Mouse (Mus musculus) midbrain, embryonic 15.5 days (tissue): Measurements from ENCODE around the gene Il2rb. TPM values are rescaled to one million over a fixed set of nuclear protein-coding genes. Genes with fewer than 3 reads are reported as not detected.

Experiments
- ATAC-seq: fragments of 200-750 bp; cut with Nextera tagmentation; replicated peaks from 2 replicates; pipeline ENCODE4 v1.8.0; 2017; ENCODE audit warnings: moderate TSS enrichment
- H3K27ac ChIP-seq: fragments of 300-500 bp; sonication (generic); 2 replicates; pipeline ENCODE4 v1.5.1; 2015; ENCODE audit warnings: mild to moderate bottlenecking, inconsistent platforms
- H3K27me3 ChIP-seq: fragments of 300-500 bp; sonication (generic); replicated peaks from 2 replicates; pipeline ENCODE4 v1.6.1; 2015; ENCODE audit warnings: inconsistent platforms
- H3K36me3 ChIP-seq: fragments of 300-500 bp; sonication (generic); replicated peaks from 2 replicates; pipeline ENCODE4 v1.6.1; 2015; ENCODE audit warnings: inconsistent platforms
- H3K4me1 ChIP-seq: fragments of 300-500 bp; sonication (generic); 2 replicates; pipeline ENCODE4 v1.6.1; 2015; ENCODE audit warnings: inconsistent platforms
- H3K4me2 ChIP-seq: fragments of 300-500 bp; sonication (generic); 2 replicates; pipeline ENCODE4 v1.6.1; 2015; ENCODE audit warnings: inconsistent platforms, mild to moderate bottlenecking, moderate library complexity
- H3K4me3 ChIP-seq: fragments of 300-500 bp; sonication (generic); 2 replicates; pipeline ENCODE4 v1.5.1; 2015; ENCODE audit warnings: mild to moderate bottlenecking, inconsistent platforms
- H3K9ac ChIP-seq: fragments of 300-500 bp; sonication (generic); 2 replicates; pipeline ENCODE4 v1.6.1; 2015; ENCODE audit warnings: mild to moderate bottlenecking, inconsistent platforms
- H3K9me3 ChIP-seq: fragments of 300-500 bp; sonication (generic); 2 replicates; pipeline ENCODE4 v1.6.1; 2016; ENCODE audit warnings: inconsistent platforms
- WGBS: fragments of 180-500 bp; shearing (Covaris S2); methylation state at CpG from one replicate; pipeline ENCODE4 v1.1.7; 2015; ENCODE audit warnings: mixed read lengths; 5-methylcytosine and 5-hydroxymethylcytosine counted together
- polyA plus RNA-seq: library from polyadenylated mRNA; unstranded; fragments of >200 nt; fragmentation: Nextera tagmentation; extraction: Ambion mirVana; gene quantifications from 2 replicates; pipeline ENCODE4 v1.2.1, GENCODE M21; 2015

The Il2rb gene
- polyA plus RNA-seq, 1 experiment from 2014 or later: 0.05 TPM

- H3K4me1 ChIP-seq: no peaks in the 10 kb centered on the region
- no peaks in the 10 kb centered on the region for H3K27me3 ChIP-seq
- no peak overlapping the region for H3K9ac ChIP-seq
- no peak overlapping the region for H3K4me3 ChIP-seq
- H3K4me2 ChIP-seq: no peak overlapping the region
- H3K27ac ChIP-seq: no peak overlapping the region
- no peak for ATAC-seq
- no peaks in the 10 kb centered on the region for H3K36me3 ChIP-seq
- WGBS: 89% methylated on average over 3 of the region's 3 CpGs
- no peaks in the 10 kb centered on the region for H3K9me3 ChIP-seq
Measured at GRCm38 (mm10) chr15:78491301-78491700, 3.8 kb downstream of the Il2rb start.

- no peaks in the 10 kb centered on the region for H3K36me3 ChIP-seq
- no peak for ATAC-seq
- H3K4me3 ChIP-seq: no peak overlapping the region
- H3K4me2 ChIP-seq: no peak overlapping the region
- H3K27me3 ChIP-seq: no peaks in the 10 kb centered on the region
- 83% methylated on average over 8 of the region's 8 CpGs for WGBS
- H3K9ac ChIP-seq: no peak overlapping the region
- no peak overlapping the region for H3K27ac ChIP-seq
- H3K9me3 ChIP-seq: no peaks in the 10 kb centered on the region
- no peaks in the 10 kb centered on the region for H3K4me1 ChIP-seq
Measured at GRCm38 (mm10) chr15:78489906-78490305, 5.2 kb downstream of the Il2rb start.

GRCm38 (mm10) chr15:78489248-78489647 lies 5.8 kb downstream of the Il2rb start:
- H3K4me3 ChIP-seq: no peak overlapping the region
- no peak overlapping the region for H3K27ac ChIP-seq
- WGBS: 92% methylated on average over 3 of the region's 3 CpGs
- no peak overlapping the region for H3K4me2 ChIP-seq
- H3K9me3 ChIP-seq: no peaks in the 10 kb centered on the region
- no peaks in the 10 kb centered on the region for H3K27me3 ChIP-seq
- H3K9ac ChIP-seq: no peak overlapping the region
- H3K36me3 ChIP-seq: no peaks in the 10 kb centered on the region
- no peaks in the 10 kb centered on the region for H3K4me1 ChIP-seq
- no peak for ATAC-seq

GRCm38 (mm10) chr15:78487066-78487465 lies 8.0 kb downstream of the Il2rb start:
- Histone ChIP-seq H3K27me3 (no peaks in the 10 kb centered on the region), H3K9ac (no peak overlapping the region), H3K36me3 (no peaks in the 10 kb centered on the region), H3K9me3 (no peaks in the 10 kb centered on the region), H3K27ac (no peak overlapping the region), H3K4me1 (no peaks in the 10 kb centered on the region), H3K4me2 (no peak overlapping the region), H3K4me3 (no peak overlapping the region)
- 65% methylated on average over 4 of the region's 4 CpGs for WGBS
- no peak for ATAC-seq

- Histone ChIP-seq H3K4me1 (no peaks in the 10 kb centered on the region), H3K4me3 (no peak overlapping the region), H3K27ac (no peak overlapping the region), H3K9ac (no peak overlapping the region), H3K27me3 (no peaks in the 10 kb centered on the region), H3K36me3 (no peaks in the 10 kb centered on the region), H3K9me3 (no peaks in the 10 kb centered on the region), H3K4me2 (no peak overlapping the region)
- no peak for ATAC-seq
- 96% methylated on average over 1 of the region's 1 CpGs for WGBS
Measured at GRCm38 (mm10) chr15:78486564-78486963, 8.5 kb downstream of the Il2rb start.

GRCm38 (mm10) chr15:78483311-78483710 lies 11.8 kb downstream of the Il2rb start:
- H3K4me3 ChIP-seq: no peak overlapping the region
- H3K9me3 ChIP-seq: no peaks in the 10 kb centered on the region
- H3K27ac ChIP-seq: no peak overlapping the region
- no peak overlapping the region for H3K9ac ChIP-seq
- H3K4me1 ChIP-seq: no peaks in the 10 kb centered on the region
- H3K36me3 ChIP-seq: no peaks in the 10 kb centered on the region
- no peak for ATAC-seq
- no peaks in the 10 kb centered on the region for H3K27me3 ChIP-seq
- no peak overlapping the region for H3K4me2 ChIP-seq
- WGBS: 80% methylated on average over 4 of the region's 4 CpGs

GRCm38 (mm10) chr15:78482518-78482917 lies 12.6 kb downstream of the Il2rb start:
- 74% methylated on average over 3 of the region's 3 CpGs for WGBS
- no peak for ATAC-seq
- Histone ChIP-seq H3K27me3 (no peaks in the 10 kb centered on the region), H3K4me1 (no peaks in the 10 kb centered on the region), H3K27ac (no peak overlapping the region), H3K4me3 (no peak overlapping the region), H3K36me3 (no peaks in the 10 kb centered on the region), H3K9ac (no peak overlapping the region), H3K4me2 (no peak overlapping the region), H3K9me3 (no peaks in the 10 kb centered on the region)

- ATAC-seq: no peak
- Histone ChIP-seq H3K9me3 (no peaks in the 10 kb centered on the region), H3K9ac (no peak overlapping the region), H3K4me1 (no peaks in the 10 kb centered on the region), H3K27me3 (no peaks in the 10 kb centered on the region), H3K4me3 (no peak overlapping the region), H3K4me2 (no peak overlapping the region), H3K27ac (no peak overlapping the region), H3K36me3 (no peaks in the 10 kb centered on the region)
- 58% methylated on average over 9 of the region's 9 CpGs for WGBS
Measured at GRCm38 (mm10) chr15:78481448-78482000, 13.5 kb downstream of the Il2rb start.

GRCm38 (mm10) chr15:78480991-78481390 lies 14.1 kb downstream of the Il2rb start:
- 85% methylated on average over 2 of the region's 2 CpGs for WGBS
- no peak for ATAC-seq

GRCm38 (mm10) chr15:78480111-78480510 lies 15.0 kb downstream of the Il2rb start:
- Histone ChIP-seq H3K4me1 (no peaks in the 10 kb centered on the region), H3K4me2 (no peak overlapping the region), H3K36me3 (no peaks in the 10 kb centered on the region), H3K27ac (no peak overlapping the region), H3K27me3 (no peaks in the 10 kb centered on the region), H3K9me3 (no peaks in the 10 kb centered on the region), H3K9ac (no peak overlapping the region), H3K4me3 (no peak overlapping the region)
- no peak for ATAC-seq
- 76% methylated on average over 7 of the region's 7 CpGs for WGBS

More at GRCm38 (mm10) chr15:78480991-78481390, 14.1 kb downstream of the Il2rb start:
- Histone ChIP-seq H3K36me3 (no peaks in the 10 kb centered on the region), H3K4me3 (no peak overlapping the region), H3K27ac (no peak overlapping the region), H3K4me1 (no peaks in the 10 kb centered on the region), H3K9ac (no peak overlapping the region), H3K4me2 (no peak overlapping the region), H3K27me3 (no peaks in the 10 kb centered on the region), H3K9me3 (no peaks in the 10 kb centered on the region)

- no peak overlapping the region for H3K4me3 ChIP-seq
- no peaks in the 10 kb centered on the region for H3K4me1 ChIP-seq
- no peak overlapping the region for H3K4me2 ChIP-seq
- no peak overlapping the region for H3K9ac ChIP-seq
- H3K27ac ChIP-seq: no peak overlapping the region
- ATAC-seq: no peak
- H3K36me3 ChIP-seq: no peaks in the 10 kb centered on the region
- H3K9me3 ChIP-seq: no peaks in the 10 kb centered on the region
- WGBS: 76% methylated on average over 5 of the region's 5 CpGs
- no peaks in the 10 kb centered on the region for H3K27me3 ChIP-seq
Measured at GRCm38 (mm10) chr15:78479470-78479869, 15.6 kb downstream of the Il2rb start.

GRCm38 (mm10) chr15:78478073-78478472 lies 17.0 kb downstream of the Il2rb start:
- WGBS: 96% methylated on average over 4 of the region's 4 CpGs
- H3K36me3 ChIP-seq: no peaks in the 10 kb centered on the region
- H3K4me2 ChIP-seq: no peak overlapping the region
- no peak overlapping the region for H3K4me3 ChIP-seq
- H3K9ac ChIP-seq: no peak overlapping the region
- H3K27me3 ChIP-seq: no peaks in the 10 kb centered on the region
- no peak overlapping the region for H3K27ac ChIP-seq
- H3K4me1 ChIP-seq: no peaks in the 10 kb centered on the region
- no peak for ATAC-seq
- H3K9me3 ChIP-seq: no peaks in the 10 kb centered on the region

GRCm38 (mm10) chr15:78476878-78477277 lies 18.2 kb downstream of the Il2rb start:
- no peaks in the 10 kb centered on the region for H3K9me3 ChIP-seq
- no peak overlapping the region for H3K27ac ChIP-seq
- no peaks in the 10 kb centered on the region for H3K4me1 ChIP-seq
- ATAC-seq: no peak
- no peaks in the 10 kb centered on the region for H3K27me3 ChIP-seq
- no peaks in the 10 kb centered on the region for H3K36me3 ChIP-seq
- H3K4me3 ChIP-seq: no peak overlapping the region
- 93% methylated on average over 1 of the region's 1 CpGs for WGBS
- H3K9ac ChIP-seq: no peak overlapping the region
- H3K4me2 ChIP-seq: no peak overlapping the region
